Mouse (Mus musculus) liver, adult (tissue): ENCODE data around the gene Gm16867.
"Not testable (repeated sequence)": the region's sequence is repeated elsewhere in the genome, so short reads cannot be mapped to it uniquely, and the experiment has no call there.

Experiments used
- GATA4 ChIP-seq: IDR thresholded peaks from 2 replicates; pipeline ENCODE4 v1.6.1; 2014; ENCODE audit warnings: mild to moderate bottlenecking, low read length; ENCODE audit not compliant: insufficient replicate concordance

Gm16867 gene

GRCm38 (mm10) chr14:69503174-69503573 lies at the start of gene Gm16867:
Gm16867 (minus strand) TSS chr14:69503362.
- not testable (repeated sequence) for TF ChIP-seq GATA4

- TF ChIP-seq GATA4: not testable (repeated sequence)
These were observed 9.3 kb upstream of the Gm16867 start, which contains the start of gene Gm27179 for GRCm38 (mm10) chr14:69512449-69512848. Gm27179 (minus strand) TSS chr14:69512549.
